Mouse (Mus musculus) ovary, adult 2 months (tissue): ENCODE data around the gene Ces4a. TPM values are rescaled to one million over a fixed set of nuclear protein-coding genes. Genes with fewer than 3 reads are reported as not detected.

ENCODE experiments used
- polyA plus RNA-seq: library from polyadenylated mRNA; depleted of rRNA; stranded (reverse); fragments of >200 nt; gene quantifications from 2 replicates; pipeline ENCODE4 v1.2.3, GENCODE M21; 2012; rRNA removed

Gene Ces4a
- not detected in 2 replicates for polyA plus RNA-seq

DNA sequence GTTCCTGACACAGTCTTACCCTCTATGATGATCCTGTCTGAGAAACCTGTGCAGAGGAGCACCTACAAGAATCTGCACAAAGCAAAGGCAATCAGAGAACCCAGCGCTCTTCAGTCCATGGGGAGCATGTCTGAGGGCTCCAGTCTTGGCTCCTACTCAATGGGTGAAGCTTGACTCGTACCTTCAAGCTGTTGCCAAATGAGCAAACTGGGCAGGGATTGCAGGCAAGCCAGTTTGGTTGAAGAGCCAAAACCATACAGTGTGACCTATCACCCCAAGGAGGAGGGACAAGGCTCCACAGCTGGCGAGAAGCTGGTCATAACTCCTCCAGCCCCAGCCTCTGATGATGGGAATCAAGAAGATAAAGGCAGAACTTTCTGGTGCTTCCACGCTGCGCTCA lies at the start of gene Ces4a:
TSS of gene Ces4a (plus strand) at position 292 of the 400 bp plus-strand sequence.

DNA sequence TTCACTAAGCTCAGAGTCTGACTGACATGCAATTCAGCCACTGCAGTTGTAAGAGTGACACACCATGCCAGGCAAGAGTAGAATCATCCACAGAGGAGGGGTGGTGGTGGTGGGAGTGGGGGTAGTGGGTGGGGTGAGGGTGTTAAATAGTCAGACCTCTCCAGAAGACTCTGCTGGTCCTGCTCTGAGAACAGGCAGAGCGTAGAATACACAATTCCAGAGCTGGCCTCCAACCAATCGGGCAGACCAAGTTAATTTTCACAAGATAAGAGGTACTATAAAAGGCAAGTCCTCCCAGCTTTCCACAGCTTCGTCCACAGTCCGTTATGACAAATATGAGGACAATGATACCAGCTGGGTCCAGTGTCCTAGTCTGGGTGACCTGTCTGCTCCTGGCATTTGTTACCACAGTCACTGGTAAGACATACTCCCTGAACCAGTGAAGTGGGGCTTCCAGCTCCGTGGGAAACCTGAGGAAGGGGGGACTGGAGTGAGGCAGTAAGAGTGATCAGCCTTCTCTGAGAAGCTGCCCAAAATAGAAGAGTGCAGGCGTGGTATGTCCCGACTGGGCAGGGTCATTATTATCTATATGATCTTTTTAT lies 48.0 kb upstream of the Ces4a start, which contains the start of gene Ces3b:
TSS of gene Ces3b (plus strand) at position 305 of the 602 bp plus-strand sequence.

DNA sequence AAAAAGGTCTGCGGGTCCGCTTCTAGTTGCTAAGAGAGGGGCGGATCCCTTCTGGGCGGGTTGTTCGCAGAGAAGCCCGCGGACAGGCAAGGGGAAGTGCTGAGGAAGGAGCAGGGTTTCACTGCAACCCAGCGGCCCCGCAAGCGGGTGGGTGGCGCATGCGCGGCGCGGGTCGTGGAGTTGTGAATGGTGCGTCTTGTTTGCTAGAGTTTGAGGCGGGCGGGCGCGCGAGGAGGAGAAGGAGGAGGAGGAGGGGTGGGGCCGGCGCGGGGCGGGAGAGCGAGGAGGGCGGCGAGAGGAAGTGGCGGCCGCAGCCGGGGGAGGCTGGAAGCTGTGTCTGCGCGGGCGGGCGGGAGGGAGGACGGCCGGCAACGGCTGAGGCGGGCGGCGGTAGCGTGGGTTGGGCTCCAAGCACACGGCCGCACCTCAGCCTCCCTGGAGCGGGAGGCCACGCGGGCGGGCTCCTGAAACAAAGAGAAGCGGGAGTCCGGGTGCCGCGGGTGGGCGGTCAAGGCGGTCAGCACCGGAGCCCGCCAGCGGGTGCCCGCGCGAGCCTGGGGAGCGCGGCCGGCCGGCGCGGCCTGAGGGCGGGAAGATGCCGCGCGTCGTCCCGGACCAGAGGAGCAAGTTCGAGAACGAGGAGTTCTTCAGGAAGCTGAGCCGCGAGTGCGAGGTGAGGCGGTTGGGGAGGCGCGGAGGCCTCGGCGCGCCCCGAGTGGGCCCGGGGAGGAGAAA lies 38.9 kb downstream of the Ces4a start, which contains the start of gene Cbfb:
TSS of gene Cbfb (plus strand) at position 294 of the 735 bp plus-strand sequence.

Other genes with a start within 250 kb of the Ces4a start
- 4.0 and 5.3 TPM in 2 replicates for gene Ces2e, start 205.5 kb upstream of the Ces4a start, polyA plus RNA-seq
- gene Ces2f, start 184.4 kb upstream of the Ces4a start, polyA plus RNA-seq = not detected in 2 replicates
- gene Ces2g, start 170.1 kb upstream of the Ces4a start, polyA plus RNA-seq = 11.7 and 15.6 TPM in 2 replicates
- not detected in 2 replicates for gene Ces2h, start 130.9 kb upstream of the Ces4a start, polyA plus RNA-seq
- gene Ces3a, start 83.2 kb upstream of the Ces4a start, polyA plus RNA-seq = 0.15 and 0.67 TPM in 2 replicates
- 0.15 and 0.81 TPM in 2 replicates for gene Ces3b, start 48.0 kb upstream of the Ces4a start, polyA plus RNA-seq
- 10.4 and 10.6 TPM in 2 replicates for gene Cbfb, start 38.9 kb downstream of the Ces4a start, polyA plus RNA-seq
- gene D230025D16Rik, start 93.3 kb downstream of the Ces4a start, polyA plus RNA-seq = 32.2 and 33.0 TPM in 2 replicates
- gene B3gnt9, start 123.4 kb downstream of the Ces4a start, polyA plus RNA-seq = 49.7 and 92.5 TPM in 2 replicates
- 24.8 and 29.8 TPM in 2 replicates for gene Tradd, start 132.8 kb downstream of the Ces4a start, polyA plus RNA-seq
- 14.3 and 16.9 TPM in 2 replicates for gene Fbxl8, start 132.8 kb downstream of the Ces4a start, polyA plus RNA-seq
- 2.3 and 2.4 TPM in 2 replicates for gene Hsf4, start 138.0 kb downstream of the Ces4a start, polyA plus RNA-seq
- 2.5 and 3.0 TPM in 2 replicates for gene Nol3, start 144.3 kb downstream of the Ces4a start, polyA plus RNA-seq
- 16.1 and 18.2 TPM in 2 replicates for gene 4931428F04Rik, start 158.1 kb downstream of the Ces4a start, polyA plus RNA-seq
- gene Exoc3l, start 164.3 kb downstream of the Ces4a start, polyA plus RNA-seq = 67.0 and 69.6 TPM in 2 replicates
- 160 and 176 TPM in 2 replicates for gene E2f4, start 165.9 kb downstream of the Ces4a start, polyA plus RNA-seq
- 30.6 and 31.0 TPM in 2 replicates for gene Elmo3, start 173.8 kb downstream of the Ces4a start, polyA plus RNA-seq
- 8.0 and 9.1 TPM in 2 replicates for gene Lrrc29, start 194.5 kb downstream of the Ces4a start, polyA plus RNA-seq
- gene Tmem208, start 194.6 kb downstream of the Ces4a start, polyA plus RNA-seq = 106 and 112 TPM in 2 replicates
- gene Fhod1, start 216.2 kb downstream of the Ces4a start, polyA plus RNA-seq = 22.3 TPM in 2 replicates
- gene Slc9a5, start 217.0 kb downstream of the Ces4a start, polyA plus RNA-seq = 6.2 and 6.8 TPM in 2 replicates
- 61.3 and 98.2 TPM in 2 replicates for gene Plekhg4, start 241.5 kb downstream of the Ces4a start, polyA plus RNA-seq